12 mouse cellular contexts compared by ENCODE assay signal in genomic region chr5:142179304-142179703, GRCm38 (mm10).
DNase-seq lines count a peak whose midpoint lies in the region; ATAC-seq lines count a peak whose summit lies in the region.
"Had no signal": no experiment of that assay in that cellular context is flagged by ENCODE, and none has a peak within 500 bp of the region (broad histone marks: within the 10 kb centered on the region; RNA-seq: fewer than 3 reads in every experiment).

No protein-coding gene starts in this region.

- H3K4me2 ChIP-seq in kidney, embryonic 15.5 days, result no peak overlapping the region
- peak overlapping the region; percentile 9 for H3K4me2 ChIP-seq in forebrain, embryonic 13.5 days

- no peak overlapping the region for H3K4me3 ChIP-seq in kidney, embryonic 15.5 days (replicated peaks)
- no peak overlapping the region for H3K4me3 ChIP-seq in forebrain, embryonic 13.5 days
- peak overlapping the region; percentile 33 for H3K4me3 ChIP-seq in midbrain, embryonic 10.5 days

- no peak for DNase-seq in kidney, postnatal 25 days
- DNase-seq in midbrain, embryonic 10.5 days (ENCODE audit: low spot score), result peak; percentile 82
- peak; percentile 93 for DNase-seq in retina, embryonic 14.5 days (ENCODE audit: low spot score)
- no peak for DNase-seq in ovary, postnatal 14 days (ENCODE audit: low spot score)
- no peak for DNase-seq in right cerebral cortex, postnatal 36 days (ENCODE audit: low spot score in 2 of 2)
- no peak for DNase-seq in adrenal gland, adult 18-20 months (ENCODE audit: low spot score in 2 of 2)
- DNase-seq: adrenal gland, postnatal 36 days; heart, adult 11 months; heart, postnatal 4 days; thymus, adult 2 months had no signal

- peaks cover 5% of the 10 kb centered on the region; the same call in 1 of the 2 replicates for H3K36me3 ChIP-seq in kidney, embryonic 15.5 days
- H3K36me3 ChIP-seq in forebrain, embryonic 13.5 days (ENCODE audit: poor library complexity, severe bottlenecking), result no peaks in the 10 kb centered on the region
- H3K36me3 ChIP-seq in midbrain, embryonic 10.5 days, result no peaks in the 10 kb centered on the region

- H3K27ac ChIP-seq in kidney, embryonic 15.5 days, result peak overlapping the region; percentile 19; the same call in 1 of the 2 replicates
- no peak overlapping the region for H3K27ac ChIP-seq in forebrain, embryonic 13.5 days
- peak overlapping the region; percentile 59 for H3K27ac ChIP-seq in midbrain, embryonic 10.5 days (replicated peaks)

- H3K9me3 ChIP-seq in kidney, embryonic 15.5 days (replicated peaks), result no peaks in the 10 kb centered on the region
- no peaks in the 10 kb centered on the region for H3K9me3 ChIP-seq in forebrain, embryonic 13.5 days (replicated peaks)
- H3K9me3 ChIP-seq in midbrain, embryonic 10.5 days (replicated peaks), result no peaks in the 10 kb centered on the region; the same call in 1 of the 2 replicates

- WGBS in kidney, embryonic 15.5 days, result 51% methylated on average over 11 of the region's 11 CpGs
- 2% methylated on average over 11 of the region's 11 CpGs for WGBS in forebrain, embryonic 13.5 days
- 15% methylated on average over 11 of the region's 11 CpGs for WGBS in midbrain, embryonic 10.5 days

- ATAC-seq in kidney, embryonic 15.5 days (replicated peaks; ENCODE audit: low FRiP score), result peak; percentile 83
- ATAC-seq in forebrain, embryonic 13.5 days, result peak; percentile 21; the same call in 1 of the 2 replicates

- no peaks in the 10 kb centered on the region for H3K27me3 ChIP-seq in kidney, embryonic 15.5 days
- peaks cover 42% of the 10 kb centered on the region for H3K27me3 ChIP-seq in forebrain, embryonic 13.5 days
- H3K27me3 ChIP-seq in midbrain, embryonic 10.5 days (ENCODE audit: low read depth, poor library complexity, severe bottlenecking), result peaks cover 91% of the 10 kb centered on the region

- peaks cover 30% of the 10 kb centered on the region for H3K4me1 ChIP-seq in kidney, embryonic 15.5 days
- H3K4me1 ChIP-seq in forebrain, embryonic 13.5 days, result peaks cover 26% of the 10 kb centered on the region
- peaks cover 38% of the 10 kb centered on the region for H3K4me1 ChIP-seq in midbrain, embryonic 10.5 days

- no peak overlapping the region for H3K9ac ChIP-seq in kidney, embryonic 15.5 days
- no peak overlapping the region for H3K9ac ChIP-seq in forebrain, embryonic 13.5 days

Comparison
In these comparisons a context has a peak if more than half of its experiments do, and no peak if none do; other contexts are left out.
1. DNase-seq: peak in midbrain, embryonic 10.5 days (single experiment) and retina, embryonic 14.5 days (single experiment); none in kidney, postnatal 25 days (0 of 2), ovary, postnatal 14 days (single experiment), right cerebral cortex, postnatal 36 days (0 of 2) and adrenal gland, adult 18-20 months (0 of 2).